Mouse (Mus musculus) C2C12 (cell line): ENCODE measurements around the gene Usp6nl.

Source experiments
- CEBPB ChIP-seq: IDR thresholded peaks from one replicate; pipeline ENCODE4 v1.6.1; 2011; ENCODE audit warnings: low read depth, mild to moderate bottlenecking, control low read depth, moderate library complexity
- CTCF ChIP-seq: IDR thresholded peaks from one replicate; pipeline ENCODE4 v1.5.1; 2011; ENCODE audit not compliant: control insufficient read depth, insufficient read depth, insufficient read length
- FOSL1 ChIP-seq: IDR thresholded peaks from one replicate; pipeline ENCODE4 v1.8.0; 2011; ENCODE audit warnings: mild to moderate bottlenecking, low read length; ENCODE audit not compliant: poor library complexity, insufficient read depth, severe bottlenecking
- MAX ChIP-seq: IDR thresholded peaks from one replicate; pipeline ENCODE4 v1.6.1; 2011; ENCODE audit warnings: mild to moderate bottlenecking, control low read depth
- MYOD1 ChIP-seq: IDR thresholded peaks from one replicate; pipeline ENCODE4 v1.6.1; 2011; ENCODE audit warnings: low read depth; ENCODE audit not compliant: control insufficient read depth, insufficient read length
- MYOG ChIP-seq: IDR thresholded peaks from one replicate; pipeline ENCODE4 v1.6.1; 2011; ENCODE audit not compliant: control insufficient read depth, insufficient read length; ENCODE audit errors: extremely low read depth
- USF1 ChIP-seq: IDR thresholded peaks from one replicate; pipeline ENCODE4 v1.6.1; 2011; ENCODE audit warnings: low read depth, mild to moderate bottlenecking, control low read depth, moderate library complexity

DNA sequence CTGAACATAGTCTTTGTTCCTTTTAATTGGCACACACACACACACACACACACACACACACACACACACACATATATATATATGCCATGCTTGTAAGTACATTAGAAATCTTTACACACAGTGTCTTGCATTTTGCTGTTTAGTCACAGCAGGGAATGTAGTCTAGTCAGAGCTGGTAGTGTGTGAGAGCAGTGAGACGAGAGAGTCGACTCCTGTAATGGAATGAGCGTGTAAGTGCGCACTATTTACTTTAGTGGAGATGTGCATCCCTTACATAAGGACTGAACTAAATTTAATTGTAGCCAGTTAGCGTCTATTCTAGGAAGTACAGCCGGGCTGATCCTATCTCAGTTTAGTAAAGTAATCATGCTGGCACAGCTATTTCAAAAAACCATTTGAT, 44.5 kb downstream of the Usp6nl start:
- no peak for TF ChIP-seq CTCF
- TF ChIP-seq USF1: no peak
- TF ChIP-seq MYOD1: no peak
- TF ChIP-seq MAX: no peak
- no peak for TF ChIP-seq MYOG
- TF ChIP-seq FOSL1: no peak
- TF ChIP-seq CEBPB: no peak
